Mouse (Mus musculus) megakaryocyte, embryonic 14.5 days (primary cell): Measurements from ENCODE around the gene Adamts4. TPM values are rescaled to one million over a fixed set of nuclear protein-coding genes. Genes with fewer than 3 reads are reported as not detected.

Experiments
- H3K27me3 ChIP-seq: replicated peaks from 2 replicates; pipeline ENCODE3; 2012; ENCODE audit warnings: inconsistent platforms
- H3K36me3 ChIP-seq: replicated peaks from 2 replicates; pipeline ENCODE3; 2012; ENCODE audit warnings: low read length, inconsistent platforms, mixed read lengths
- H3K4me1 ChIP-seq: 2 replicates; pipeline ENCODE4 v1.6.1; 2012; ENCODE audit warnings: inconsistent platforms
- H3K4me3 ChIP-seq: replicated peaks from 2 replicates; pipeline ENCODE3; 2012; ENCODE audit warnings: moderate library complexity, mild to moderate bottlenecking, inconsistent platforms
- H3K9me3 ChIP-seq: 2 replicates; pipeline ENCODE4 v1.6.1; 2012; ENCODE audit warnings: inconsistent platforms
- FLI1 ChIP-seq: IDR thresholded peaks from 2 replicates; pipeline ENCODE4 v1.6.1; 2012; ENCODE audit warnings: low read length, inconsistent platforms, mixed read lengths
- GATA1 ChIP-seq: IDR thresholded peaks from 3 replicates; pipeline ENCODE4 v1.6.1; 2012; ENCODE audit warnings: mixed read lengths, low read length, inconsistent platforms, borderline replicate concordance
- polyA plus RNA-seq: library from polyadenylated mRNA; stranded (reverse); fragments of >175 nt; gene quantifications from 2 replicates; pipeline ENCODE4 v1.2.3, GENCODE M21; 2012; ENCODE audit warnings: low replicate concordance; ENCODE audit not compliant: insufficient read depth

Gene Adamts4
- polyA plus RNA-seq, 1 experiment = not detected

DNA sequence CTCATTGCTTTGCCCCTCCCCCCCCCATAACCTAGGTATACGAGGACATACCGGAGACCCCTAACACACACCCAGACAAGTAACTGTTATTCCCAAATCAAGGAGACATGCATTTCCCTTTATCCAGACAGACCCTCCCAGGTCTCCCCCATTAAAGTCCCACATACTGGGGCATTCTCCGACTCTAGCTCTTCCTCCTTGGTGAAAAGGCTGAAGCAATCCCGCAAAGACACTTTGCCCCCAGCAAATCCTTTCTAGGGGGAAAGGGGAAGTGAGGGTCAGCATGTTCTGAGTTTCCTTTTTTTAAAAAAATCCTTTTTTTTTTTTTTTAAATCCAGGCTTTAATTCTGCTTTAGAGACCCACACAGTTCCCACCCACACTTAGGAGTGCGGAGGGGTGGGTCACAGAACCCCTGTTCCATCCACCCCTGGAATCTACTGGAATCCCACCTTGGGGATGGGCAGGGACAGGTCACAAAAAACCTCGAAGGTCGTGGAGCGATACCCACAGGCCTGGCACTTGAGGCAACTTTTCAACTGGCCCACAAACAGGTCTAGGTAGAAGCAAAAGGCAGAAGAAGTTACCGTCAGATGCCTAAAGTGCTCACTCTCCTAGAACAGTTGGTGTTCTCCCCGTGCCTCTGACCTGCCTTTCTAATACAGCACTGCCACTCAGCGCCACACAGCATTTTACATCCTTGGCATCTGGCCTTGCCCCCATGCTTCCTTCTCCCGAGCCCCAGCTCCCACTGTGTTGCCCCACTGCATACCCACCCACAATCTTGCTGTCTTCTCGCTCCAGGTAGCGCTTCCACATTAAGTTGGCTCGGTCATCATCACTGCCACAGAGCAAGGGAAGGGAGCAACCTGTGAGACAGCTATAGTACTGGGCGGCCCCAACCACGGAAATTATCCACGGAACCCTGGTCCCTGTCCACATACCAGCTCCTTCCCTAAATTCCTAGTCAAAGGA, 33.3 kb downstream of the Adamts4 start:
- no peak for TF ChIP-seq GATA1
- no peak for TF ChIP-seq FLI1
- Histone ChIP-seq H3K4me3 (no peak overlapping the region), H3K36me3 (peaks cover 59% of the 10 kb centered on the region), H3K4me1 (peaks cover 68% of the 10 kb centered on the region), H3K27me3 (no peaks in the 10 kb centered on the region), H3K9me3 (no peaks in the 10 kb centered on the region)

DNA sequence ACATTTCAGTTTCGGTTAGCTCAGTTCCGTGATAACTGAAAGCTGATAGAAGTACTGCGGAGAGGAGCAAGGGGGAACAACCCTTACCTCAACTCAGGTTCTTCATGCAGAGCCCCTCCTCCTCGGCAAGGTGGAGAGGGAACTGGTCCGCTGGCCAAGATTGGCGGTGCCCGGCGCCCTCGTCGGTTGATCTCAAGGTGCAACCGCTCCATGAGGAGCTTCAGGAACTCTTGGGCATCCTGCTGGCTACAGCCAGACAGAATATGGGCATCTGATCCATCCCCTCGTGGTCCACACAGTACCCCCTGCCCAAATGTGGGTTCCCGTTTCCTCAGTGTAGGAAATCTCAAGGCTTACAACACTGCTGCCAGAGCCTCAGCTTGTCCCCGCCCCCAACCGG, 34.3 kb downstream of the Adamts4 start:
- Histone ChIP-seq H3K9me3 (no peaks in the 10 kb centered on the region), H3K4me1 (peaks cover 72% of the 10 kb centered on the region), H3K36me3 (peaks cover 63% of the 10 kb centered on the region), H3K4me3 (no peak overlapping the region), H3K27me3 (no peaks in the 10 kb centered on the region)
- TF ChIP-seq FLI1 (no peak), GATA1 (no peak)

DNA sequence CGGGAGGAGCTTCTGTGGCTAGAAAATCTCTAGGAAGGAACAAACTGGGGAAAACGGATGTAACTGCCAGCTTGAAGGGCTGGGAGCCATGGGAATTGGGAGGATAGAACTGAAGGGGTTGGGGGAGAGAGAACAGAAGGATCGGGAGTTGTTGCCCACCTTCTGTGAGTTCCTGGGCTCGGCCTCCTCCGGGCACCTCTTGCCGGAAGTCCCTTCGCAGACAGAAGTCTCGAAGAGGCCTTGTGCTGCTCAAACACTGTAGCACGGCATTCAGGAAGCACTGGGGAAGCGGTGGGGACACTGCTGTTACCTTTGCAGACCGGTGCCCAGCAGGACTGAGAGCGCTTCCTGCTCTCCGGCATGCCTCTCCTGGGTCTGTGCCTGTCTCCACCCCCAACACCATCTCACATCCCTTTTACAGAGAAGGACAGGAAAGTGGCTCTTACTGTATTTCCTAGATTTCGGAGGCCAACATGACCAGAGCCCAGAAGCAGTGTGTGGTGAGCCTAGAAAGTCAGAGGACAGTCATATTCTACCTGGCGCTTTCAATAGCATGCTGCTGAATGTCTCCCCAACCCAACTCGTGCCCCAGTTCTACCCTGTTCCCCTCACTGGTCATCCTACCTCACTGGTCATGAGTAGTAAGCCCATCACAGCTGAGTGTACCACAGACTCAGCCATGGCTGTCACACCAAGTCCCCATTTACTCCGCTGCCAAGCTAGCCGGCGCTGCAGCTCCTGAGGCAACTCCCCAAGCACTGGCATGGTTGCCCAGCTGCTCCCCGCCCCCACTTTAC, 35.1 kb downstream of the Adamts4 start:
- Histone ChIP-seq H3K4me1 (peaks cover 66% of the 10 kb centered on the region), H3K36me3 (peaks cover 69% of the 10 kb centered on the region), H3K27me3 (no peaks in the 10 kb centered on the region), H3K4me3 (peak overlapping the region; percentile 64), H3K9me3 (no peaks in the 10 kb centered on the region)
- TF ChIP-seq GATA1 (no peak), FLI1 (no peak)

DNA sequence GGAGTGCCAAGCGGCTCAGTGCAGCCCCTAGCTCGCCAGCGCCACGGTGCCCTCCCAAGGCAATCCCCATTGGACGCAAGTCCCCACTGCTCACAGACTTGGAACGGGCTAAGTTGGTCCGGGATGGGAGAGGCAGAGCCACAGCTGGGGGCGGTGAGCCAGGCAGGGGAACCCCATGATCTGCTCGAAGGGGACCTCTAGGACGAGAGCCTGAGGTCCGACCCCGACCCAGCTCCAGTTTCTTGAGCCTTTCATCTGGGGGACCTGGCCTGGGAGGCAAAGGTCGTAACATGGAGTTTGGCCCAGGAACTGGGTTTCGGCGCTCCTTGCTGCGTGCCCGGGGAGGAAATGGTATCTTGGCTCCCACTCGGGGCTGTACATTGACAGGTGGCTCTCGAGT, 36.3 kb downstream of the Adamts4 start:
- H3K4me1 ChIP-seq = peaks cover 60% of the 10 kb centered on the region
- H3K27me3 ChIP-seq = no peaks in the 10 kb centered on the region
- H3K4me3 ChIP-seq = peak overlapping the region; percentile 97
- H3K36me3 ChIP-seq = peaks cover 76% of the 10 kb centered on the region
- no peaks in the 10 kb centered on the region for H3K9me3 ChIP-seq
- TF ChIP-seq FLI1 = no peak
- no peak for TF ChIP-seq GATA1

DNA sequence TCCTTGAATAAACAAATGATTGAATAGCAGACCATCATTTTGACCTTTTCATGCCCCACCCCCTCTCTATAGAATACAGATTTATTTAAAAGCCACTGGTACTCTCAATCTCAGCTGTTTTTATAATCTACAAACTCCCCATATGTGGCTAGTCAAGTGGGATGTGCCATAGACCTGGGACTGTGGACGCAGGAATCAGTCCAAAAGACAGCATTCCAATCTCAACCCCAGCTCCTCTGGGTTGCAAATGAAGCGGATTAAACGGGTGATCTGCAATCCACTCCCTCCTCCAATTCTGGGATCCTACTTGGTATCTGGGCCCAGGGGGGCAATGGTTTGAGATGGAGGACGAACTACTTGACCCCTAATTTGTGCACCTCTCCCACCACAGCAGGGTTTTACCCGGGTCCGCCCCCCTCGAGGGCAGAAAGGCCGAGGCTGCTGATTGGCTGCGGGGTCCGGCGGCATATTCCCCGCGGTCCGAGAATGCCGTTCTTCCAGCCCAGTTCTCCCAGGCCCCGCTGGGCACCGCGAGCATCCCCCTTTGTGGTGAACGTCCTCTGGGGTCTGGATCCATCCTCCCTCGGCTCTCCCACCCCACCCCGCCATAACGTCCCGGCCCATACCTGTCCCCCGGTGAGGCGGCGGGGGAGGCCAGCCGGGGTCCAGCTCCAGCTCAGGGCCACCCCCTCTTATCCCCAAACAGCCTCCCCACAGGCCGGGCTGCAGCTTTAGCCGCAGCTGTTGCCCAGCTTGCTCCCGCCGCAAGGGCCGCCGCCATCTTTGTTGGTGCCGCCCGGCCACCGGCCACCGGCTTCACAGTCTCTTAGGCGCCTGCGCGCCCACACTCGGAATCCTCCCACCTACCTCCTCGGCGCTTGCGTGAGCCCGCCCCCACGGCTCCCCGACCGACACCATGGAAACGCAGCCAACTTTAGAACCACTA, 37.2 kb downstream of the Adamts4 start, which contains the start of gene Usp21:
Gene Usp21 (minus strand): TSS at position 856 of the 946 bp plus-strand sequence.
- Histone ChIP-seq H3K9me3 (no peaks in the 10 kb centered on the region), H3K36me3 (peaks cover 73% of the 10 kb centered on the region), H3K27me3 (no peaks in the 10 kb centered on the region), H3K4me3 (peak within 1 kb of the TSS; percentile 97), H3K4me1 (peaks cover 57% of the 10 kb centered on the region)
- TF ChIP-seq FLI1 (no peak), GATA1 (no peak)

DNA sequence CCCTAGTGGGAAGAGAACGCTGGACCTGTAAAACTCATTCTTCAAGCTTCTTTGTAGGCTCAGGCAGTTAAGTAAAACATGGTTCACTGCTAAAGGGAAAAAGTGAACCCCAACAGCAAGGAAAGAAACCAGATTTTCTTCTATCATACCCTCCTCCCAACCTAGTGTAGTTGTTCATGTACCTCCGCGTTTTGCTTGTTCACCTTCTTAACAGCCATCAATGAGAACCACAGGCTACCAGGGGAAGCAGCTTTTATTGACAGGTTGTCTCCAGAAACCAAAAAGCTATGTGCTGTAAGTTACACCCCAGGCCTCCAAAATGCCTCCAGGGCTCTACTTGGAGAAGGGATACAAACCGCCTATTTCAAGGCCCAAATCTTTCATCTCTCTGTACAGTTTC, 38.1 kb downstream of the Adamts4 start:
- peak overlapping the region; percentile 97 for H3K4me3 ChIP-seq
- H3K9me3 ChIP-seq = no peaks in the 10 kb centered on the region
- H3K36me3 ChIP-seq = peaks cover 66% of the 10 kb centered on the region
- TF ChIP-seq FLI1 (no peak), GATA1 (no peak)
- no peaks in the 10 kb centered on the region for H3K27me3 ChIP-seq
- H3K4me1 ChIP-seq = peaks cover 59% of the 10 kb centered on the region

DNA sequence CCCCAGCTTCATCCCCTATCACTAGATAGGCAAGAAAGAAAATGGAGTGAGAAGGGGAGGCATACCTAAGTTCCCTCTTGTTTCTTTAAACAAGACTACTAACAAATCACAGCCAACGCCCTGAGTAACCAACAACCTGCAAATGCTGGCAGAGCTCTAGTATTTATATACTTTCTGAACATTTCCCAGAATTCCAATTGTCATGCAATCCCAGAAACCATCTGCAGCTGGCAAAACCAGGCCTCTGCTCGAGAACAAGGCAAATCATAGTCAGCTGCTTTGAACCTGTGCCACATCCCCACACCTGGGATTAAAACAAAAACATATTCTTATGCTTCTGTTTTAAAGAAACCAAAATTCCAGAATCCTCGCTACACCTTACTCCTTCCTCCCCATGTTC, 43.1 kb downstream of the Adamts4 start:
- peak overlapping the region; percentile 97 for H3K4me3 ChIP-seq

DNA sequence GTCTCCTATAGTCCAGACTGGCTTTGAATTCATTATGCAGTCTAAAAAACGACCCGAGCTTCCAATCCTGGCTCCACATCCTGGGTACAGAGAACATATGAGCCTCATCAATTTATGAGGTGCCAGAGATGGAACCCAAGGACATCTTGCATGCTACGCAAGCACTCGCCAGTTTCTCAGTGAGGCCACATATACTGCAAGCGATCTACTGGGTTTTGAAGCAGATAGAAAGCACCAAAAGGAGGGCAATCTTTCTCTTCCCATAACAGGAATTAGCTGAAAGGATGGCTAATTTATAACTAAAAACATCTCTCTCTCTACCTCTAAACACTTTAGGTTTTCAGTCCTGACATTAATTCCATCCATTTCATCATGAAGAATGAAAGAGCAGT, 43.7 kb downstream of the Adamts4 start:
- TF ChIP-seq GATA1 = no peak
- no peak for TF ChIP-seq FLI1
- Histone ChIP-seq H3K36me3 (peaks cover 23% of the 10 kb centered on the region), H3K27me3 (peaks cover 8% of the 10 kb centered on the region), H3K4me1 (peaks cover 17% of the 10 kb centered on the region; the same call in 1 of the 2 replicates), H3K4me3 (peak overlapping the region; percentile 97), H3K9me3 (no peaks in the 10 kb centered on the region; the same call in 1 of the 2 replicates)

More for the DNA sequence above, 43.1 kb downstream of the Adamts4 start:
- no peak for TF ChIP-seq FLI1
- no peak for TF ChIP-seq GATA1
- Histone ChIP-seq H3K36me3 (peaks cover 28% of the 10 kb centered on the region), H3K27me3 (peaks cover 8% of the 10 kb centered on the region), H3K9me3 (no peaks in the 10 kb centered on the region; the same call in 1 of the 2 replicates), H3K4me1 (peaks cover 23% of the 10 kb centered on the region; the same call in 1 of the 2 replicates)

DNA sequence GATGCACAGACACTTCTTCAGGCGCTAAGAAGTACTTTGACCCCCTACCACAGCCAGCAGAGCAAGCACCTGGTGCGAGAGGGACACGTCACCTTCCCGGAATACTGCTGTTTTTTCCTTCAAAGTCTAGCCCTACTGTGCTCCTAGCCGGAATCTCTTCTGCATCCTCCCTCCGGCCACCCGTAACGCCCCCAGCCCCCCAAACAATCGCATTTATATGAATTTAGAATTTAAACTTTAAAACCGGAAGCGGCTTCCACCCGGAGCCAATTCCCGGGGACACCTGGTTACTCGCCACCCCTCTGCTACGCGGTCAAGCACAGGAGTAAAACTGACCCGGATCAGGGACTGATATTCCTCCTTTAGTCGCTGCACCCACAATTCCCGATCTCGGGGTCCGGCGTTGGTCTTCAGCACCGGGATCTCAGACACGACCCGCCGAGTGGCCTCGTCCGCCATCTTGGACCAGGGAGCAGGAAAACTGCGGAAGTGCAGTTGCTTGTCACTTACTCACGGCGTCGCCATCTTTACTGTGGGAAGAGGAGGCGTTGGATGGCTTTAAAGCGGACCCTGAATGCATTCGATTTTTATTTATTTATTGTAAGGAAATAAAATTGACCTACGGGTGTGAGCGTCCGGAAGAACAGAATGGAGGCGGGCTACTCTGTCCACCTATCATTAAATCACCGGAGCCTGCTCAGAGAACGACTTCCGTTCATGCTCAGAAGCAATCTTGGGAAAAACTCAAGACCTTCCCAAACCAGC, 44.3 kb downstream of the Adamts4 start, which contains the start of gene Ufc1:
Gene Ufc1 (minus strand): TSS at position 727 of the 765 bp plus-strand sequence.
- peaks cover 8% of the 10 kb centered on the region for H3K27me3 ChIP-seq
- no peaks in the 10 kb centered on the region; the same call in 1 of the 2 replicates for H3K9me3 ChIP-seq
- H3K4me3 ChIP-seq = peak within 1 kb of the TSS; percentile 97
- TF ChIP-seq FLI1 (no peak), GATA1 (no peak)
- peaks cover 17% of the 10 kb centered on the region for H3K36me3 ChIP-seq
- peaks cover 17% of the 10 kb centered on the region; the same call in 1 of the 2 replicates for H3K4me1 ChIP-seq
